Mouse (Mus musculus): Measurements from ENCODE around the gene Lhx1. TPM values are rescaled to one million over a fixed set of nuclear protein-coding genes. Genes with fewer than 3 reads are reported as not detected.

Lhx1 gene
- polyA plus RNA-seq (2012; rRNA removed) = not detected in 2 replicates

GRCm38 (mm10) chr11:84525421-84526274 is at the start of gene Lhx1:
Gene Lhx1 (minus strand): TSS chr11:84525535.

GRCm38 (mm10) chr11:84513171-84514116 is 11.9 kb downstream of the Lhx1 start, which contains the start of gene Aatf:
Gene Aatf (minus strand): TSS chr11:84513522.

Other genes starting within 250 kb of the Lhx1 start
- 2.4 and 2.5 TPM in 2 replicates for gene Aatf, start 12.0 kb downstream of the Lhx1 start, polyA plus RNA-seq (2012; rRNA removed)

All from stomach, adult 2 months (tissue).